Mouse (Mus musculus) lung, postnatal 10 days (tissue): ENCODE results near the gene Polrmt.
"Not testable (repeated sequence)": the region's sequence is repeated elsewhere in the genome, so short reads cannot be mapped to it uniquely, and the experiment has no call there.

Source experiments
- DNase-seq: peaks from one replicate; pipeline ENCODE4 v3.0.0; 2021

Polrmt gene

GRCm38 (mm10) chr10:79774486-79775279, 28.3 kb upstream of the Polrmt start:
- DNase-seq = no peak

- no peak for DNase-seq
Measured at GRCm38 (mm10) chr10:79773208-79773607, 26.8 kb upstream of the Polrmt start.

DNA sequence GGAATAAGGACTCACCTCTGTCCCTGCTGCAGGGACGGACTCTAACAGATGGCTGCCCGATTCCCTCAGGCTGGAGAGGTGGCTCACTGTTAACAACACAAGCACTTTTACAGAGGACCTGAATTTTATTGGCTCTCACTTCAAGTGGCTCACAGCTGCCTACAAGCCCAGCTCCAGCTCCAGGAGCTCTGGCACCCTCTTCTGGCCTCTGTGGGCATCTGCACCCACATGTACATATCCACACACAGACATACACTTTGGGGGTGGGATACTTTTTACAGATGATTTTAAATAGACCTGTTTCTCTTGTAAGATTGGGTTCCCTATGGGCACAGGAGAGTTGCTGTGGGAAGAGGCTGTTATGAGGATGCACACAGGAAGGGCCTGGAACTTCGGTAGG, 25.9 kb upstream of the Polrmt start:
- no peak for DNase-seq

GRCm38 (mm10) chr10:79769329-79769728, 22.9 kb upstream of the Polrmt start:
- no peak for DNase-seq

GRCm38 (mm10) chr10:79768400-79768799, 22.0 kb upstream of the Polrmt start:
- peak; percentile 87 for DNase-seq

DNA sequence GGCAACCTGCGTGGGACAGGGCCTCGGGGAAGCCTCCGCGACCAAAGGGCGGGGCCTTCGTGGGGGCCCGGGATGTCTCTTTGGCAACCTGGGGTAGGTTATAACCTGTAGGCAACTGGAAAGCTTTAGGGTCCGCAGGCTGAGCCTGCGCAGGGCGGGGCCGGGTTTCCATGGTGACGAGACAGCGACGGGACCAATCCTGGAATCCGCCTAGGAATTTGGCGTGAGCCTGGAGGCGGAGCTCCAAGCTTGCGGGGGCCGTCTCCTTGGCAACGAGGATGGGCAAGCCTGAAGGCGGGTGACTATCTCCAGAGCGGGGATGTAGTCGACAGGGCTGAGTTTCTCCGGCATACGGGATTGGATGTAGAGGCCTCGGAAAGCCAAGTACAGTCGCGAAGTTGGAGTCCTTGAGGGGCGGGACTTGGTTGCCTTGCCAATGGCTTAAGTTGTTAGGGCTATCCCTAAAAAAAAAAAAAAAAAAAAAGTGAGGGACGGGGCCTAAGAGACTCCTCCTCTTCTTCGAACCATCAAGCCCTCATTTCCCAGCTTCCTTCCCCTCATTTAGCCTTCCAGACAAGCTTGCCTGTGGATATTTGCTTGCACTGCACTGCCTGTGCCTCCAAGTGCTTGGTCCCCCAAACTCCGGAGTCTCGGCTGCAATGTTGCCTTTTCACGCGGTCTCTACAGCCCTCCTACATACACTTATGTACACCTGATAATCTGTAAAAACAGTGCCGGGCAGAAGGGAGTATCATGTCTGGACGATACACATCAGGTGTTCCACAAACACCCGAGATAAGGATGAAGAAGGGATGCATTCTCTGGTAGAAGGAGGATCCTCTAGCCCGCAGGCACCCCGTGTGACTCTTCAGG, 21.2 kb upstream of the Polrmt start:
- DNase-seq = peak; percentile 96

DNA sequence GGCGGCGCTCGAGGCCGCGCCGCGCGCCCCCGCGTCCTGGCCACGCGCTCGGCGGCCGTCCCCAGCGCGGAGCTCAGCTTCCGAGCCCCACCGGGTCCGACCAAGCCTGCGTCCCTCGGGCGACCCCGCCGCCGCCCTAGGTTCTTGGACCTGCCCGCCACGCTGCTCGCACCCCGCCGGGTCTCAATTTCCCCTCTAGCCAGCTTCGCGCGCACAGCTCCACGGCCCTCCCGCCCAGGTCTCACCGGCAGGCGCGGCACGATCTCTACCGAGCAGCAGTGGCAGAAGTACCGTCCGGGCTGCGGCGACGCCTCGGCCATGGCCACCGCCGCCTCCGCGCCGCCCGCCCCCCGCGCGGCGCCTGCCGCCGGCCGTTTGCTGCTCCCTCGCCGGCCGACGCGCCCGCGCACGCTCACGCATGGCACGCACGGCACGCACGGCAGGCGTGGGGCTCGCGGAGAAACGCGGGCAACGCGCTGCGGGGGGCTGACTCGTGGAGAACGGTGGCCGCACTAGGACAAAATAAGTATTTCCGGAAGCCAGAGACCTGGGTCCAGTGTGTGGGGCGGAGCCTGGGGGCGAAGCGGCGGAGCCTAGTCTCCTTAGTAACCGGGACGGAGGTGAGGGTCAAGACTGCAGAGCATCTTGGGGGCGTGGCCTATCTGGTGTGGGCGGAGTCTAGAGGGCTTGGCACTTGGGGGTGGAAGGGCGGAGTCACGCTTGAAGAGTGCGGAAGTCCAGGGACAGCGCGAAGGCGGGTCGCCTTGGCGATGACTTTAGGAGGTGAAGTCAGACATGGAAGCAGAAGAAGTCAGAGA, 20.3 kb upstream of the Polrmt start, which contains the start of gene Rnf126:
Rnf126 (minus strand) TSS at position 445 of the 818 bp plus-strand sequence.
- peak; percentile 100 for DNase-seq

- DNase-seq = no peak
Measured at GRCm38 (mm10) chr10:79766001-79766507, 19.7 kb upstream of the Polrmt start.

GRCm38 (mm10) chr10:79765228-79765745, 18.9 kb upstream of the Polrmt start:
- DNase-seq = no peak

GRCm38 (mm10) chr10:79764234-79764633, 17.9 kb upstream of the Polrmt start:
- DNase-seq = no peak

- no peak for DNase-seq
Measured at GRCm38 (mm10) chr10:79762875-79763274, 16.5 kb upstream of the Polrmt start.

DNA sequence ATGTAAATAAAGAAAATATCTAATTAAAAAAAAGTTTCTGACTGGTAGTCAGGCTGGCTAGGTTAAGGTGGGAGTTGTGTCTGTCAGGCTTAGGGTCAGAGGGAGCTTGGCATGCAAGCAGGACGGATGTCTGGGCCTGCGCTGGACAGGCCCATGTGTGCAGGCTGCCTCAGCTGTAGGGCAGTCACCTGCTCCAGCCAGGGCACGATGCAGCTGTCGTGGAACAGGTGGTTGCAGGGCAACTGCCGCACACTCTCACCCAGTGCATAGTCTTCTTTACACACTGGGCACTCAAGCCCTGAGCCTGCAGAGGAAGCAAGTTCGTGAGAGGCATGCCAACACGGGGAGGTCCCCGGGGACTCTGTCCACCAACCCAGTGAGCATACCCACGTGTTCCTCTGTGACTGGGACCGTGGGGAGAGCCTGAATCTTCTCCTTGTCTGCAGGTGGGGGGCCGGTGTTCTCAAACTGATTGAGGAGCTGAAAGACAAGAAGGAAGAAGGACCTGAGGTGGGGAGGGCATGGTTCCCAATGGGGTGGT, 14.3 kb upstream of the Polrmt start:
- no peak for DNase-seq

- not testable (repeated sequence) for DNase-seq
Measured at GRCm38 (mm10) chr10:79759675-79760074, 13.3 kb upstream of the Polrmt start.

DNA sequence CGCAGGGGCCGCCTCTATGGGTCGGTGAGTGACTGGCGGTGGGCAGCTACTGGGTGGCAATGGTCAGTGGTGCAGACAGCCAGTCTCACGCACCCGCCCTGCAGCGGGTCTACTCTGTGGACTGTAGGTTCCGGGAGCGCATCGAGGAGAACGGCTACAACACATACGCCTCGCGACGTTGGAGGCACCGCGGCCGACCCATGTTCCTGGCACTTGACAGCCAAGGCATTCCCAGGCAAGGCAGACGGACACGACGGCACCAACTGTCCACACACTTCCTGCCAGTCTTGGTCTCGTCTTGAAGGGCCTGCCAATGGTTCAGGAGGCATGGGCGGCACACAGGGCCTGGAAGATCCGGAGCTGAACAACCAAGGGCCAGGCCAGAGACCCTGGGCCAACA, 10.3 kb upstream of the Polrmt start:
- DNase-seq = no peak

DNA sequence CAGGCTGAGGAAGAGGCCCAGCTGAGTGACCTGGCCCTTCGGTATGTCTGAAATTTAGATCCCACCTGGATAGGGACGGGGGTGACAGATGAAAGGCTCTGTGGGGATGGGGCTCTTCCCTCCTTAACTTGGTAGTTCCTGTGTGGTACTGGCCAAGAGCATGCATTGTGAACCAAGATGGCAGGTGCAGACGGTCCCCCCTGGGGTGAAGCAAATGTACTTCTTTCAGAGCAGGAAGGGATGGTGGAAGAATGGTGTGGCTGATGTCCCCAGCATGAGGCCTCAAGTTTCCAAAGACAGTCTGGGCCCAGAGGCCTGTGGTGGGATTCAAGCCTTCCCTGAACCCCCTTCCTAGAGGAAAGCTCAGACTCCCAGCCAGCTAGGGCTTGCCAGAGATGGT, 9.5 kb upstream of the Polrmt start:
- no peak for DNase-seq

DNA sequence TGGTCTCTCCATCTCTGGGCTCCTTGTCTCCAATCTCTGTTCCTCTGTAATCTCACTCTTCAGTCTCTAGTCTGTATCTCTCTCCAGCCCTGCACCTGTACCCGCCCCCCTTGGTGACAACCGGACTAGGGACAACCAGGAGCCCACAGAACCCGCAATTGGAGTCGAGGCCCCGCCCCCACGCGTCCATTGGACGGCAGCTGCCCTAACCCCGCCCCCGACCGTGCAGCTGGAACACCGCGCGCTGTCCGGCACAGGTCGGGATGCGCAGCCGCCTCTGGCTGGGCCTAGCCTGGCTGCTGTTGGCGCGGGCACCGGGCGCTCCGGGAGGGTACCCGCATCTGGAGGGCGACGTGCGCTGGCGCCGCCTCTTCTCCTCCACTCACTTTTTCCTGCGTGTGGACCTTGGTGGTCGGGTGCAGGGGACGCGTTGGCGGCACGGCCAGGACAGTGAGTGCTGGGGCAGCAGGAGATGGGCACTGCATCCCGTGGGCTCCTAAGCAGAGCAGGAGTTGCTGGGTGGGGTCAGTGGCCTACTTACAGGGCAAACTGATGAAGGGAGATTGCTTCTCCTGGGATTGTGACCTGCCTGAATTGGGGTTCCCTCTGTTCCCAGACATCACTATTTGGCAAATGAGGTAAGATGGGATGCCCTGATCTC, 8.6 kb upstream of the Polrmt start, which contains the start of gene Fgf22:
Fgf22 (plus strand) TSS at position 221 of the 661 bp plus-strand sequence.
- DNase-seq = peak; percentile 78

GRCm38 (mm10) chr10:79748496-79748895, 2.1 kb upstream of the Polrmt start:
- no peak for DNase-seq

- DNase-seq = no peak
Measured at GRCm38 (mm10) chr10:79746774-79747151, 382 bp upstream of the Polrmt start.

DNA sequence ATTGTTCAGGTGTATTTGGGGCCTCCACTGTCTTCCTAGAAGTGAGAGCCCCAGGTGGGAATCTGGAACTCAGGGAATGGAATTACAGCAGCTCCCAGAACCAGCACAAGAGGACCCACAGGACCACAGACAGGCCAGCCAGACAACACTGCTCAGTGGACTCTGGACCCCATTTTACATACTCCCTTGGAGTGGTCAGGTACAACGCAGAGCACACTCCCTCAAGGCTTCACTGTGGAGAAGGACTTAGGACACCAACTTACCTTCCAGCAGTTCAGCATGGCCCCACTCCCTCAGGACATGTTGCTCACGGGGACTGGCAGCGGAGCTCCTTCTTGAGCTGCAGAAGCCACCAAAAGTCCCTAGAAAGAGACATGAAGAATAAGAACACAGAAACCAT, 970 bp downstream of the Polrmt start:
- DNase-seq = no peak

- DNase-seq = no peak
Measured at GRCm38 (mm10) chr10:79743650-79744365, 2.6 kb downstream of the Polrmt start.

DNA sequence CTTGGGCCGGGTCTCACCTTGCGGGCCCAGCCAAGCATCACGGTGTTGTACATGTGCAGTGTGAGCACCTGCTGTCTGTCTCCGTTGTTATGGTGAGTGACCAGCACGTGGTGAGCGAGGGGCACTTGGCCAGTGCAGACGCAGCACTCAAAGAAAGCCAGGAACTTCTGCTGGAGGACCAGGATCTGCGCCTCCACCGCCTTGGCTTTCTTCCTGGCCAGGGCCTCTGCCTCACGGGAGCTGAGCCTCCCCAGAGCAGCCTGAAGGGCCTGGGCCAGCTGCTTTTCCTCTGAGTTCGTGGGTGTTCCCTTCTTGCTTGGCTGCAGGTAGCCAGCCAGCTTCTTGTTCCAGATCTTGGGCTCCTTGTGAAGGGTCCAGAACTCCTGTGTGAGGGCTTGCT, 3.2 kb downstream of the Polrmt start:
- no peak for DNase-seq
